Comparison of ENCODE assay signal across 15 mouse cellular contexts in the genomic region with DNA sequence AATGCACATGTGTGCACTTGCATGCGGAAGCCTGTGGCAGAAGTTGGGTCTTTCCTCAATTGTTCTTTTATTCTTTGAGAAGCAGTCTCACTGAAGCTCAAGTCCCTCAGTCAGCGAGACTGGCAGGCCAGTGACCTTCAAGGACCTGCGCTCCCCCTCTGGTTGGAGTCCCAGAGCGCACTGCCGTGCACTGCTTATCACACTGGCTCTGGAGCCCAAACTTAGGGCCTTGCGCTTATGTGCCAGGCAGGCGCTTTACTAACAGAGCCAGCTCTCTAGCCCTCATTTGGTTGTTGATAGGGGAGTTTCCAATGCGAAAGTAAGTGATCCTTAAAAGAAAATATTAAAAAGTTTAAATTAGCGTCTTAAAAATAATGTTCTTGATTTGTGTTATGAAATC.
"Had no signal": no experiment of that assay in that cellular context is flagged by ENCODE, and none has a peak within 500 bp of the region (broad histone marks: within the 10 kb centered on the region; RNA-seq: fewer than 3 reads in every experiment).

No protein-coding gene starts in this region.

- H3K9me3 ChIP-seq: kidney, embryonic 15.5 days; liver, embryonic 13.5 days; stomach, embryonic 15.5 days had no signal

- H3K9ac ChIP-seq: kidney, embryonic 15.5 days; liver, embryonic 13.5 days; stomach, embryonic 15.5 days had no signal

- H3K27ac ChIP-seq: kidney, embryonic 15.5 days; left cerebral cortex, adult 2 months; liver, embryonic 13.5 days; stomach, embryonic 15.5 days had no signal

- H3K4me3 ChIP-seq: kidney, embryonic 15.5 days; left cerebral cortex, adult 2 months; liver, embryonic 13.5 days; stomach, embryonic 15.5 days had no signal

- DNase-seq: kidney, postnatal 10 days; layer of hippocampus, postnatal 36 days; liver, embryonic 13.5 days; lung, adult 2 months; lung, postnatal 14 days; lung, postnatal 4 days; midbrain, embryonic 14.5 days; retina, postnatal 1 day; right cerebral cortex, postnatal 25 days; spleen, adult 18-20 months; thymus, postnatal 25 days had no signal

- H3K27me3 ChIP-seq: kidney, embryonic 15.5 days; liver, embryonic 13.5 days; stomach, embryonic 15.5 days had no signal

- H3K4me2 ChIP-seq: kidney, embryonic 15.5 days; liver, embryonic 13.5 days; midbrain, embryonic 11.5 days; stomach, embryonic 15.5 days had no signal
